In genomic region chr2:31126048-31126447, GRCm38 (mm10) we compare ENCODE assay signal across 18 mouse cellular contexts. TPM values are rescaled to one million over a fixed set of nuclear protein-coding genes. Genes with fewer than 3 reads are reported as not detected.
A peak's percentile ranks its signal among the peaks of the same experiment; 100 is the strongest.
DNase-seq lines count a peak whose midpoint lies in the region; ATAC-seq and TF ChIP-seq lines count a peak whose summit lies in the region.
"Had no signal": no experiment of that assay in that cellular context is flagged by ENCODE, and none has a peak within 500 bp of the region (broad histone marks: within the 10 kb centered on the region; RNA-seq: fewer than 3 reads in every experiment).

No protein-coding gene starts in this region.

- H3K27me3 ChIP-seq in heart, adult 2 months (ENCODE audit: control insufficient read depth, insufficient read depth, low read length), result no peaks in the 10 kb centered on the region
- H3K27me3 ChIP-seq in liver, embryonic 11.5 days (replicated peaks; ENCODE audit: control insufficient read depth, insufficient read depth, low read length), result no peaks in the 10 kb centered on the region
- H3K27me3 ChIP-seq: embryonic facial prominence, embryonic 12.5 days; forebrain, embryonic 15.5 days; heart, embryonic 13.5 days; hindbrain, embryonic 13.5 days had no signal

- peak; percentile 43 for DNase-seq in cerebellum, adult 11-12 months
- no peak for DNase-seq in cerebellum, adult 9-11 months
- no peak for DNase-seq in heart, adult 2 months
- no peak for DNase-seq in heart, postnatal 4 days
- no peak for DNase-seq in liver, embryonic 11.5 days (ENCODE audit: low spot score)
- DNase-seq in liver, result no peak
- DNase-seq: adrenal gland, postnatal 10 days; B cell, adult 2 months; gastrocnemius, postnatal 36 days; heart, postnatal 10 days; kidney, adult 11 months had no signal

- H3K27ac ChIP-seq in heart, adult 2 months, result peak overlapping the region; percentile 18; the same call in 1 of the 2 replicates
- peak overlapping the region; percentile 32; the same call in 1 of the 2 replicates for H3K27ac ChIP-seq in liver, embryonic 11.5 days (ENCODE audit: low read depth, low read length)
- H3K27ac ChIP-seq: embryonic facial prominence, embryonic 12.5 days; forebrain, embryonic 15.5 days; hindbrain, embryonic 13.5 days; hindbrain, postnatal 0 days had no signal

- H3K79me2 ChIP-seq in heart, adult 2 months (replicated peaks; ENCODE audit: control insufficient read depth, insufficient read depth, low read length), result peaks cover 1% of the 10 kb centered on the region; the same call in 1 of the 2 replicates

- no peak for TF ChIP-seq CTCF in heart, adult 2 months (IDR thresholded peaks at IDR 0.05)

- no peak overlapping the region for H3K9ac ChIP-seq in heart, adult 2 months (ENCODE audit: low read depth, low read length)
- H3K9ac ChIP-seq in liver, embryonic 11.5 days (ENCODE audit: low read depth, low read length), result no peak overlapping the region
- H3K9ac ChIP-seq: embryonic facial prominence, embryonic 12.5 days; forebrain, embryonic 15.5 days; heart, embryonic 13.5 days; hindbrain, embryonic 13.5 days had no signal

- TF ChIP-seq EP300 in heart, adult 2 months (IDR thresholded peaks at IDR 0.05; ENCODE audit: insufficient read depth, low read depth, low read length), result no peak

- H3K4me2 ChIP-seq in liver, embryonic 11.5 days, result no peak overlapping the region
- H3K4me2 ChIP-seq: embryonic facial prominence, embryonic 12.5 days; forebrain, embryonic 15.5 days; heart, embryonic 13.5 days; hindbrain, embryonic 13.5 days had no signal

- peaks cover 3% of the 10 kb centered on the region; the same call in 1 of the 2 replicates for H3K36me3 ChIP-seq in heart, adult 2 months (ENCODE audit: control insufficient read depth, insufficient read depth, low read length)
- H3K36me3 ChIP-seq in liver, embryonic 11.5 days (ENCODE audit: control insufficient read depth, insufficient read depth, low read length), result no peaks in the 10 kb centered on the region
- H3K36me3 ChIP-seq: embryonic facial prominence, embryonic 12.5 days; forebrain, embryonic 15.5 days; heart, embryonic 13.5 days; hindbrain, embryonic 13.5 days had no signal

- peaks cover 35% of the 10 kb centered on the region for H3K4me1 ChIP-seq in heart, adult 2 months (ENCODE audit: control insufficient read depth, insufficient read depth, low read length)
- H3K4me1 ChIP-seq in liver, embryonic 11.5 days (replicated peaks; ENCODE audit: control insufficient read depth, insufficient read depth, low read length), result peaks cover 53% of the 10 kb centered on the region
- H3K4me1 ChIP-seq: forebrain, embryonic 15.5 days had no signal

- no peak for TF ChIP-seq POLR2A in heart, adult 2 months (IDR thresholded peaks at IDR 0.05; ENCODE audit: insufficient read depth, low read depth, low read length)

- H3K9me3 ChIP-seq in liver, embryonic 11.5 days (ENCODE audit: control insufficient read depth, low read length), result no peaks in the 10 kb centered on the region
- H3K9me3 ChIP-seq: embryonic facial prominence, embryonic 12.5 days; forebrain, embryonic 15.5 days; heart, embryonic 13.5 days; hindbrain, embryonic 13.5 days had no signal

- WGBS in heart, adult 2 months, result 71% methylated on average over 9 of the region's 9 CpGs
- 87% methylated on average over 9 of the region's 9 CpGs for WGBS in liver, embryonic 11.5 days

- ATAC-seq in liver, embryonic 11.5 days (replicated peaks; ENCODE audit: low FRiP score), result no peak
- no peak for ATAC-seq in frontal cortex, adult (ENCODE audit: low TSS enrichment)
- ATAC-seq: CD4-positive, CD25-positive, alpha-beta regulatory T cell, adult 4 months; forebrain, embryonic 15.5 days; hindbrain, postnatal 0 days had no signal

- intact Hi-C loops in heart, adult 2 months (cut with DNase I), result no loop called here

- H3K4me3 ChIP-seq in heart, adult 2 months, result no peak overlapping the region
- H3K4me3 ChIP-seq in liver, embryonic 11.5 days (ENCODE audit: low read depth, low read length), result no peak overlapping the region
- H3K4me3 ChIP-seq: embryonic facial prominence, embryonic 12.5 days; forebrain, embryonic 15.5 days; heart, embryonic 13.5 days; hindbrain, embryonic 13.5 days had no signal

RNA-seq across cellular contexts. Expression of gene Fnbp1, which starts 15.8 kb away (rescaled TPM):
- total RNA-seq in heart, adult 2 months (2021), result 10 to 100 TPM; 49.0 to 53.6 TPM
- 40.3 and 46.1 TPM in 2 replicates for polyA plus RNA-seq in heart, adult 2 months (2012; rRNA removed)
- total RNA-seq in heart, postnatal 4 days (2021), result 10 to 100 TPM; 52.9 to 59.1 TPM
- 19.3 and 20.6 TPM in 2 replicates for polyA plus RNA-seq in liver, embryonic 11.5 days (2014; fragmentation: Nextera tagmentation; extraction: Ambion mirVana)

RNA-seq across cellular contexts. Expression of gene Gpr107, which starts 26.1 kb away (rescaled TPM):
- total RNA-seq in heart, adult 2 months (2021), result 10 to 100 TPM; 29.0 to 30.9 TPM
- polyA plus RNA-seq in heart, adult 2 months (2012; rRNA removed), result 16.0 and 32.3 TPM in 2 replicates
- total RNA-seq in heart, postnatal 4 days (2021), result 10 to 100 TPM; 41.6 to 43.0 TPM
- 17.3 and 21.5 TPM in 2 replicates for polyA plus RNA-seq in liver, embryonic 11.5 days (2014; fragmentation: Nextera tagmentation; extraction: Ambion mirVana)
